In genomic region chr2:16734381-16734780, GRCm38 (mm10) we compare ENCODE assay signal across 12 mouse cellular contexts.
DNase-seq lines count a peak whose midpoint lies in the region.
"Had no signal": no experiment of that assay in that cellular context is flagged by ENCODE, and none has a peak within 500 bp of the region (broad histone marks: within the 10 kb centered on the region; RNA-seq: fewer than 3 reads in every experiment).

No protein-coding gene starts in this region.

- intact Hi-C loops in heart, postnatal 10 days (cut with DNase I), result loop anchor here (10.0 kb wide), 1 partner anchor 380 kb away; the partner anchor contains the start of gene Plxdc2

- peak; percentile 13 for DNase-seq in lung, postnatal 36 days
- no peak for DNase-seq in lung, postnatal 14 days
- peak; percentile 57 to 64 for DNase-seq in heart, postnatal 10 days
- peak; percentile 10 for DNase-seq in heart, postnatal 4 days
- DNase-seq in right cerebral cortex, postnatal 25 days, result no peak
- no peak for DNase-seq in frontal cortex, postnatal 36 days (ENCODE audit: low spot score in 2 of 2)
- DNase-seq: adrenal gland, adult 2 months; adrenal gland, postnatal 25 days; cerebellum, adult 18-20 months; cerebellum, adult 9-11 months; cerebellum, postnatal 36 days; kidney, adult 18-20 months had no signal

Comparison
In these comparisons a context has a peak if more than half of its experiments do, and no peak if none do; other contexts are left out.
1. DNase-seq: peak in lung, postnatal 36 days (single experiment), heart, postnatal 10 days (2 of 2) and heart, postnatal 4 days (single experiment); none in lung, postnatal 14 days (single experiment), right cerebral cortex, postnatal 25 days (single experiment) and frontal cortex, postnatal 36 days (0 of 2).